Mouse (Mus musculus): ENCODE results near the gene Ptgdr2.

- TF ChIP-seq CTCF (conservative IDR thresholded peaks at IDR 0.05; ENCODE audit: low read length) (no peak), NANOG (IDR thresholded peaks at IDR 0.05; ENCODE audit: borderline replicate concordance, low read length) (no peak), POU5F1 (IDR thresholded peaks at IDR 0.05; ENCODE audit: borderline replicate concordance, low read length) (no peak)
Measured at GRCm38 (mm10) chr19:10991911-10992310, 55.0 kb downstream of the Ptgdr2 start.

Measured in E14TG2a.4 (cell line).